Mouse (Mus musculus) CH12.LX (cell line): ENCODE measurements around the gene Sppl2b.

ENCODE experiments used
- EP300 ChIP-seq: IDR thresholded peaks from 2 replicates; pipeline ENCODE4 v1.6.1; 2011; ENCODE audit warnings: low read length, improper control_type of control experiment
- POLR2A ChIP-seq: IDR thresholded peaks from 2 replicates; pipeline ENCODE4 v1.6.1; 2011; ENCODE audit warnings: low read depth, mild to moderate bottlenecking, improper control_type of control experiment, low read length

DNA sequence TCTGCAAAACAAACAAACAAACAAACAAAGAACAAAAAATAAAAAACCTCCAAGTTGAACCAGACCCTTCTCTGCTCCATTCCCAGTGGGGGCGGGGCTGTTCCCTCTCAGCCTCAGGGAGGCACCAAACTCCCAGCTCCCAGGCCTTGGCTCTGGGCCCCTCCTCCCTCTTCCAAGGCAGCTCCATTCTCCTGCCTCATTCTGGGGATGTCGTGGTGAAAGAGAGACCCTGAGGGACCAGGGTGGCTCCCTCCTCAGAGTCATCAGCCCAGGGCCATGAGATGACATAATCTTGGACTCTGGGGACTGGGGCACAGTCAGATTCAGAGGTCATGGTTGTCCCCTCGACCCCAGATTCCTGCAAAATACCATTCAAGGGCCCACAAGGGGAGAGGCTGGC lies 21.5 kb downstream of the Sppl2b start:
- TF ChIP-seq POLR2A (no peak), EP300 (no peak)
